Mouse (Mus musculus) common myeloid progenitor, adult 5-6 weeks (primary cell): Measurements from ENCODE around the gene Ocel1. TPM values are rescaled to one million over a fixed set of nuclear protein-coding genes. Genes with fewer than 3 reads are reported as not detected.

Experiments
- ATAC-seq: replicated peaks from 2 replicates; pipeline ENCODE4 v1.8.0; 2016; ENCODE audit warnings: low read depth, mild to moderate bottlenecking, moderate TSS enrichment, inconsistent platforms; ENCODE audit not compliant: poor library complexity, severe bottlenecking
- total RNA-seq: library from RNA; stranded (forward); fragments of 200-1000, 187-1606 nt; gene quantifications from 2 replicates; pipeline ENCODE4 v1.2.3, GENCODE M21; 2017

Ocel1 gene
- total RNA-seq, 1 experiment from 2014 or later, result 10.7 TPM

DNA sequence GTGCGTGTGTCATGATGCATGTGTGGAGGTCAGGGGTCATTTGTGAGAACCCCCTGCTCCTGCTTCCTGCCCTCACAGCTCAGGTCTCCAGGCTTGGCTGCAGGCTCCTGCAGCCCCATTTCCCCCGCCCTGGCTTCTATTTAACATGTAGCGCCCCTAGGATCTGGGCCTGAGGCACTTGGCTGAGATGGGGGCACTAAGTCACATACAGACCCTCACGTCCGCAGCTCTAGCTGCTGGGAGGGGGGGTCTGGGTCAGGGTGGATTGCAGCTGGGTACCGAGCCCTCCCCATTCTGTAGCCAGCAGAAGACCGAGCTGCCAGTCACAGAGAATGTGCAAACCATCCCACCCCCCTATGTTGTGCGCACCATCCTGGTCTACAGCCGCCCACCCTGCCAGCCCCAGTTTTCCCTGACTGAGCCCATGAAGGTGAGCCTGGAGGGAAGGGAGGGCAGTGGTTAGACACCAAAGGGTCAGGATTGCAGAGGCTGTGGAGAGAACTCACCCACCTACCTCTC is 31.4 kb downstream of the Ocel1 start:
- no peak for ATAC-seq

GRCm38 (mm10) chr8:71403107-71403885 is 32.2 kb downstream of the Ocel1 start:
- ATAC-seq, result no peak

GRCm38 (mm10) chr8:71404011-71404410 is 32.9 kb downstream of the Ocel1 start:
- no peak for ATAC-seq

GRCm38 (mm10) chr8:71404951-71405351 is 33.9 kb downstream of the Ocel1 start:
- no peak for ATAC-seq

DNA sequence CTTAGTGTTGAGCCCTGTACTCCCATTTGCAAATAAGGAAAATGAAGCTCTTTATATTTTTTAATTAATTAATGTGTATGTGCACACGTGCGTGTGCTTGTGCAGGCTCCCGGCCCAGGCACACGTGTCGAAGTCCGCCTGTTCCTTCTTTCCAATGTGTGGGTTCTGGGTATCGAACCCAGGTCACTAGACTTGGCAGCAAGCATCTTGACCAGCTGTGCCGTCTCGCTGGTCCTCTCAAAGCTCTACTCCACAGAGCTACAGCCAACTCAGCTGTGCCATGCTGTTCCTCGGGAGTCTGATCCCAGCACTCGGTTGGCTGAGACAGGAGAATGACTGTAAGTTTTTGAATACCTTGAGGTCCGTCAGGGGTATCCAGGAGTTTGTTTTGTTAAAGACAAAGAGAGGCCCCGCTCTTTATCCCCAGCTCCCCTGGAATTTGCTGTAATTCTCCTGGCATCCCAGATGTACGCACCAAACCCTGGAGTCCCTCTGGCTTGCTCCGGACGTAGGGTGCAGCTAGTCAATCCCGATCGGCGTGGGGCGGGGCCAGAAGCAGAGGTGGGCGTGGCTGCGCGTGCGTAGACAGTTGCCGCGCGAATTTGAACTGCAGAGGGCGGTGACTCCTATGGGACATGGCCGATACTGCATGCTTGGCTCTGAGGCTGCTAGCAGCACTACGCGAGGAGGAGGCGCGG is 34.5 kb downstream of the Ocel1 start, which contains the start of gene Ankle1:
Gene Ankle1, plus strand, starts transcription at position 610 of the 698 bp plus-strand sequence.
- peak; percentile 90 for ATAC-seq

DNA sequence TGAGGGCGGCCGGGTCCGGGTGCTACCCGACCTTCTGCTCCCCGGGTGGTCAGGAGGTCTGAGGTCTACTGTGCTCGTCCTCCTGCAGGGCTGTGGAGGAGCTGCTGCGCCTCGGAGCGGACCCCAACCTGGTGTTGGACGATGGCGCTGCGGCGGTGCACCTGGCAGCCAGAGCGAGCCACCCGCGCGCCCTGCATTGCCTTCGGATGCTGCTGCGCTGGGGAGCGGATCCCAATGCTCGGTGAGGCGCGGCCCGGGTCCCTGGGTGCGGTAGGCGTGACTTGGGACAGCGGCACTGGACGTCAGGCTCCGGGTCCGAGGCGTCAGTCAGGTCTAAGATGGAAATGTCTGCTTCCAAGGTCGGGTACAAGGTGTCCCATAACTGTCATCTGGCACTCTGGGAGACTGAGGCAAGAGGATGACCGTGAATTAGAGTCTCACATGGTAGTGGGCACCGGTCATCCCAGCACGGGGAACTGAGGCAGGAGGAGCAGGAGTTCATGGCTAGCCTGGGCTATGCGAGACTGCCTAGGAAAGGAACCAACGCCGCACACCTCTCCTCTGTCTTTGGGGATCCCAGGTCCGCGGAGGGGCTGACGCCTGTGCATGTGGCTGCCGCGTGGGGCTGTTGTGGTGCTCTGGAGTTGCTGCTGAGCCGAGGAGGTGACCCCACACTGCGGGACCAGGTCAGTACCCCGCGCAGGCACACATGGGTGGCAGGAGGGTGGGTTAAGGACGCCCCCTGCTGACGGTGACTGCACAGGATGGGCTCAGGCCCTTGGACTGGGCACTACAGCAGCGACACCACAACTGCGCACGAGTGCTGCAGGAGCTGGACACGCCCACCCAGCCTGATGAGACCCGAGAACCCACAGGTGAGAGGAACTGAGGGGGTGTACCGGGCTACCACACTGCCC is 35.3 kb downstream of the Ocel1 start:
- peak; percentile 58 for ATAC-seq

DNA sequence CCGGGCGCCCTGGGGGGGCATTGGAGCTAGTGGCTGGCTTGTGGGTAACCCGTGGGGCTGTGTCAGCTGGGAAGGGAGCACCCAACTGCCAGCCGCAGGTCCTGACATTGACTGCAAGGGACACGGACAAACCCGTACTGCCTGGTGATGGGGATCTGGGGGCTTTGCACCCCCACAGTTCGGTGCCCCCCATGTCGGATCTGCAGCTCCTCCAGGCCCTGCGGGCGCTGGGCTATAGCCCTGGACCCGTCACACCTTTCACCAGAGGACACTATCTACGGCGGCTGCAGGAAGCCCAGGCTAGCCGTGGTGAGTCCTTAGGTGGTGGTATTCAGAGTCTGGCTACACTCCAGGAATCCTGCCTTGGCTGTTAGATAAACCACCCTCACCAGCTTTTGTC is 36.3 kb downstream of the Ocel1 start:
- ATAC-seq, result no peak

DNA sequence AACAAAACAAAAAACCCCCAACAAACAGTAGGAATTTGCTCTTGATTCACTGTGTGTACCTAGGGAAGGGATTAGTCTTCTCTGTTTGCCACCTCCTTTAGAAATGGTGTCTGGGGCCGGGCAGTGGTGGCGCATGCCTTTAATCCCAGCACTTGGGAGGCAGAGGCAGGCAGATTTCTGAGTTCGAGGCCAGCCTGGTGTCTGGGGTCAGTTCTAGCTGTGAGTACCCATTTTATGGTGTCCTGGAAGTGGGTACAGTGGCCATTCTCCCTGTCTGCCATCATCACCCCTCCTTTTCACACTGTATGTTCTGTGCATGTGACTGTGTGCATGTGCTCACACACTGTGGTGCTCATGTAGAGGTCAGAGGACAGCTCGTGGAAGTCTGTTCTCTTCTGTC is 37.1 kb downstream of the Ocel1 start:
- ATAC-seq, result no peak

GRCm38 (mm10) chr8:71411535-71412273 is 40.6 kb downstream of the Ocel1 start:
- ATAC-seq, result peak; percentile 52

- ATAC-seq, result no peak
Measured at GRCm38 (mm10) chr8:71422121-71422520, 51.0 kb downstream of the Ocel1 start.

Other genes with a start within 250 kb of the Ocel1 start
- gene Myo9b, start 98.6 kb upstream of the Ocel1 start, total RNA-seq, result 32.7 and 33.5 TPM in 2 replicates
- 40.1 and 64.0 TPM in 2 replicates for gene Haus8, start 98.4 kb upstream of the Ocel1 start, total RNA-seq
- 137 and 155 TPM in 2 replicates for gene Use1, start 4.5 kb upstream of the Ocel1 start, total RNA-seq
- gene Nr2f6, start 10.7 kb downstream of the Ocel1 start, total RNA-seq, result 3.0 and 4.3 TPM in 2 replicates
- gene Ushbp1, start 24.5 kb downstream of the Ocel1 start, total RNA-seq, result not detected in 2 replicates
- 84.6 and 89.2 TPM in 2 replicates for gene Babam1, start 25.6 kb downstream of the Ocel1 start, total RNA-seq
- 9.0 and 13.0 TPM in 2 replicates for gene Ankle1, start 34.7 kb downstream of the Ocel1 start, total RNA-seq
- gene Abhd8, start 92.4 kb downstream of the Ocel1 start, total RNA-seq, result 6.5 and 13.3 TPM in 2 replicates
- gene Mrpl34, start 93.7 kb downstream of the Ocel1 start, total RNA-seq, result 79.0 and 80.0 TPM in 2 replicates
- gene Dda1, start 97.9 kb downstream of the Ocel1 start, total RNA-seq, result 9.6 and 17.6 TPM in 2 replicates
- 5.4 and 6.6 TPM in 2 replicates for gene Ano8, start 114.7 kb downstream of the Ocel1 start, total RNA-seq
- gene Gtpbp3, start 116.8 kb downstream of the Ocel1 start, total RNA-seq, result 22.6 and 22.7 TPM in 2 replicates
- gene Plvap, start 140.5 kb downstream of the Ocel1 start, total RNA-seq, result 3.0 and 3.6 TPM in 2 replicates
- not detected in 2 replicates for gene Ccdc194, start 154.4 kb downstream of the Ocel1 start, total RNA-seq
- 35.4 and 49.8 TPM in 2 replicates for gene Bst2, start 166.2 kb downstream of the Ocel1 start, total RNA-seq
- 84.7 and 86.2 TPM in 2 replicates for gene Mvb12a, start 171.6 kb downstream of the Ocel1 start, total RNA-seq
- not detected in 2 replicates for gene Tmem221, start 187.6 kb downstream of the Ocel1 start, total RNA-seq
- not detected in 2 replicates for gene Nxnl1, start 195.3 kb downstream of the Ocel1 start, total RNA-seq
- 6.8 and 9.5 TPM in 2 replicates for gene Slc27a1, start 197.6 kb downstream of the Ocel1 start, total RNA-seq
- gene Pgls, start 220.9 kb downstream of the Ocel1 start, total RNA-seq, result 116 and 131 TPM in 2 replicates
- 0.97 and 2.3 TPM in 2 replicates for gene Fam129c, start 226.3 kb downstream of the Ocel1 start, total RNA-seq
- 64.6 and 75.2 TPM in 2 replicates for gene Colgalt1, start 239.7 kb downstream of the Ocel1 start, total RNA-seq